Mouse (Mus musculus): ENCODE data around the gene Cyp8b1. TPM values are rescaled to one million over a fixed set of nuclear protein-coding genes. Genes with fewer than 3 reads are reported as not detected.
A peak's percentile ranks its signal among the peaks of the same experiment; 100 is the strongest.

Gene Cyp8b1
- polyA plus RNA-seq, 1 experiment from 2014 or later = not detected

- H3K27ac ChIP-seq = no peak overlapping the region
- no peaks in the 10 kb centered on the region for H3K36me3 ChIP-seq
- ATAC-seq = no peak
- WGBS = 71% methylated on average over 6 of the region's 6 CpGs
- no peaks in the 10 kb centered on the region for H3K9me3 ChIP-seq
- no peak overlapping the region for H3K9ac ChIP-seq
- H3K27me3 ChIP-seq (replicated peaks) = no peaks in the 10 kb centered on the region
- no peak overlapping the region for H3K4me3 ChIP-seq (replicated peaks)
- H3K4me2 ChIP-seq (replicated peaks) = no peak overlapping the region
- H3K4me1 ChIP-seq (replicated peaks) = 0 out of 2 replicates have a peak, but pooled peaks cover 3% of the 10 kb centered on the region
Observed at GRCm38 (mm10) chr9:121899306-121899705, 16.8 kb downstream of the Cyp8b1 start.

DNA sequence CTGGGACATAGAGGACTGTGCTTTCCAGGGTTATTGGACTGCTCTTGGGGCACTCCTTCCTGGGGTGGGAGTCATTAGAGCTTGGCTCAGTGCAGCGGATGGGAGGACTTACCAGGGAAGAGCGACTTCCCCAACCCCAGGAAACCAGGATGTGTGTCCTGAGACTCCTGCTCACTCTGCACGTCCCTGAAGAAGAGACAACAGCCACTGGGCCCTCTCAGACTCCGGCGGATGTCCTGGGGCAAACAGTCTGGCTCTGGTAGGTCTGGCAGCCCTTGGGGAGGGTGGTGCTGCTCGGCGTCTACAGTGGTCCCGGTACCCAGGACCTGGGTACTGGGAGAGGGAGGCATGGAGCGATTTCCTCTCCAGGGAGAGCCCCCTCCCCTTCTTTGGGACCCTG is 17.9 kb downstream of the Cyp8b1 start, which contains the start of gene Ackr2:
Gene Ackr2 (plus strand): TSS at position 111 of the 400 bp plus-strand sequence.
- WGBS = 73% methylated on average over 9 of the region's 9 CpGs
- 0 out of 2 replicates have a peak, but pooled peaks cover 3% of the 10 kb centered on the region for H3K4me1 ChIP-seq (replicated peaks)
- H3K27me3 ChIP-seq (replicated peaks) = no peaks in the 10 kb centered on the region
- no peaks in the 10 kb centered on the region for H3K36me3 ChIP-seq
- no peak within 1 kb of the TSS for H3K9ac ChIP-seq
- H3K4me2 ChIP-seq (replicated peaks) = no peak within 1 kb of the TSS
- peak within 1 kb of the TSS; percentile 42; the same call in 1 of the 2 replicates for H3K27ac ChIP-seq
- no peaks in the 10 kb centered on the region for H3K9me3 ChIP-seq
- no peak for ATAC-seq
- H3K4me3 ChIP-seq (replicated peaks) = no peak within 1 kb of the TSS

DNA sequence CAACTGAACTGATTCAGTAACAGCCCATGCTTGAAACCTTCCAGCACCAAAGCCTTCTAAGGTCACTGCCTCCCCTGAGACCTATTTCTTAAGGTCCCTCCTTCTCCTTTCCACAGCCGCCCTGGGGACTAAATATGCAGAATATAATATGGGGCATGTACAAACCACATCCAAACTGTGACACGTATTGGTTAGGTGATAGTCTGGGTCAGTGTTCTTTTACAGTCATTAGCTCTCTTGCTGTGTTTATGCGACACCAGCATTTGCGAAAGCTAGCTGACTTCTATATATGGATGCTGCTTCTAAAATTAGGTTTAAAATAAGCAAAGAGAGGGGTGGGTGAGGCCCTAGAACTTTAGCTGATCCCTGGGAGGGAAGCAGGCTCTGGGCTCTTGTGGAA is 19.3 kb downstream of the Cyp8b1 start:
- H3K9me3 ChIP-seq = no peaks in the 10 kb centered on the region
- no peaks in the 10 kb centered on the region for H3K27me3 ChIP-seq (replicated peaks)
- 0 out of 2 replicates have a peak, but pooled peaks cover 3% of the 10 kb centered on the region for H3K4me1 ChIP-seq (replicated peaks)
- no peak overlapping the region for H3K9ac ChIP-seq
- H3K4me3 ChIP-seq (replicated peaks) = no peak overlapping the region
- H3K4me2 ChIP-seq (replicated peaks) = no peak overlapping the region
- H3K27ac ChIP-seq = peak overlapping the region; percentile 42; the same call in 1 of the 2 replicates
- peak; percentile 31 for ATAC-seq
- WGBS = 57% methylated on average over 4 of the region's 4 CpGs
- no peaks in the 10 kb centered on the region for H3K36me3 ChIP-seq

DNA sequence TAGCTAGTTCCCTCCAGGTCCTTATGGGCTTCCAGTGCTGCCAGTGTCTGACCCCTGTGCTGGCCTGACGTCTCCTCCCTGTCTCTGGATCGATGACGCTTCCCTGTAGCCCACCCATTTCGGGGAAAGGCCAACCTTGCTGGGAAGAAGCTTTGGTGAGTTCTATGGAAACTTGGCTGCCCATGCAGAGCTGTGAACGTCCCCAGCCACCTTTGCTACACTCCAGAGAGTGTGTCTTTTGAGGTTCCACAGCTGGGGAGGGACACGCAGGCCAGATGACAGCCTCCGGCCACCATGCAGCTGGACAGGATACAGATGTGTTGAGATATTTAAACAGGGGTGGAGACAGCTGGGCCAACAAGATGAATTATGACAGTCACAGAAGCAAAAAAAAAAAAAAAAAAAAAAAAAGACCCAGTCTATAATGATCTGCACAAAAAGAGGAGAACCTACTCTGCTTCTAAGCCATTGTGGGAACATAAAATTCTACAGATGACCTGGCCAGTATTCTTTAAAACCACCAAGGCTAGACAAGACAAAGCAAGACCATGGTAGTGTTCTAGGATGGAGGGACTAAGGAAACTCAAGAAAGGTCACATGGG is 20.6 kb downstream of the Cyp8b1 start:
- H3K4me1 ChIP-seq (replicated peaks) = peaks cover 9% of the 10 kb centered on the region; the same call in 1 of the 2 replicates
- H3K4me2 ChIP-seq (replicated peaks) = no peak overlapping the region
- ATAC-seq = no peak
- no peak overlapping the region for H3K27ac ChIP-seq
- H3K9me3 ChIP-seq = no peaks in the 10 kb centered on the region
- no peak overlapping the region for H3K9ac ChIP-seq
- H3K36me3 ChIP-seq = no peaks in the 10 kb centered on the region
- H3K27me3 ChIP-seq (replicated peaks) = no peaks in the 10 kb centered on the region
- H3K4me3 ChIP-seq (replicated peaks) = no peak overlapping the region
- 60% methylated on average over 7 of the region's 7 CpGs for WGBS

DNA sequence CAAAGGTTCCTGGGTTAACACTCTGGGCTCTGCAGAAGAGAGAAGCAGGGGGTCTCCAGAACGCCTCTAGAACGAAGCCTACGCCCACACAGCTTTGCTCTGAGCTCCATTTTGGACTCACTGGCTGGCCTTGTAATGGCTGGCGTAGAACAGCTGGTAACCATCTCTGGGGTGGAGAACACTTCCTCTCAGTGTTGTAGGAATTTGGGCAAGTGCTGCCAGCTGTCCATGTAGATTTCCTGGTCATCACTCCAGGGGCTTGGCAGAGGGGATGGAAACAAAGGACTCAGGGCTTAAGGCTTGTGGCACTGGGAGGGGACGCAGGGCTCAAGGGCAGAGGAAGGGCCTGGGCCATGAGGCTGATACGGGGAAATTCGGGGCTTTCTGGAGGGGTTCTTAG is 21.7 kb downstream of the Cyp8b1 start:
- Histone ChIP-seq H3K27me3 (replicated peaks) (no peaks in the 10 kb centered on the region), H3K36me3 (no peaks in the 10 kb centered on the region), H3K4me1 (replicated peaks) (peaks cover 13% of the 10 kb centered on the region; the same call in 1 of the 2 replicates), H3K9me3 (no peaks in the 10 kb centered on the region), H3K4me2 (replicated peaks) (no peak overlapping the region), H3K4me3 (replicated peaks) (no peak overlapping the region), H3K27ac (no peak overlapping the region), H3K9ac (no peak overlapping the region)
- WGBS = 82% methylated on average over 7 of the region's 7 CpGs
- no peak for ATAC-seq

GRCm38 (mm10) chr9:121892057-121892687 is 23.9 kb downstream of the Cyp8b1 start:
- Histone ChIP-seq H3K4me3 (replicated peaks) (no peak overlapping the region), H3K9me3 (no peaks in the 10 kb centered on the region), H3K4me2 (replicated peaks) (no peak overlapping the region), H3K36me3 (no peaks in the 10 kb centered on the region), H3K9ac (no peak overlapping the region), H3K27me3 (replicated peaks) (no peaks in the 10 kb centered on the region), H3K27ac (no peak overlapping the region), H3K4me1 (replicated peaks) (peaks cover 13% of the 10 kb centered on the region; the same call in 1 of the 2 replicates)
- no peak for ATAC-seq
- WGBS = 83% methylated on average over 12 of the region's 12 CpGs

DNA sequence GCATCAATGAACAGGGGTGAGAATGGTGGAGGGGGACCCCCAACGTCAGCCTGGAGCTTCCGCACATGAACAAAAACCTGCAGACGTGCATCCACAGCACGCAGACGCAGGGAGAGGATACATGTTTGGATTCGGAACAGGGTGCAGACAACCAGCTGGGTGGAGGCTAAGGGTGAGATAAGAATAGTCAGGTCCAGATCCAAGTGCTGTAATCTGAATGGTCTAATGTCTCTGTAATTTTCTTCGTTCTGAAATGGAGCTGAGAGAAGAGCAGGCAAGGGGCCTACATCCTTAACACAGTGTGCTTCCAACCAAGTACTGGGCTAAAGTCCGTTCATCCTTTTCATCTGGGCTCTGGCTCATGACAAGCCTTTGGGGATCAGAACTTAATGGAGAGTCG is 24.8 kb downstream of the Cyp8b1 start:
- no peak overlapping the region for H3K9ac ChIP-seq
- WGBS = 84% methylated on average over 9 of the region's 9 CpGs
- no peak overlapping the region for H3K27ac ChIP-seq
- H3K4me2 ChIP-seq (replicated peaks) = no peak overlapping the region
- no peak overlapping the region for H3K4me3 ChIP-seq (replicated peaks)
- peaks cover 13% of the 10 kb centered on the region; the same call in 1 of the 2 replicates for H3K4me1 ChIP-seq (replicated peaks)
- H3K27me3 ChIP-seq (replicated peaks) = no peaks in the 10 kb centered on the region
- no peaks in the 10 kb centered on the region for H3K9me3 ChIP-seq
- no peaks in the 10 kb centered on the region for H3K36me3 ChIP-seq
- no peak for ATAC-seq

DNA sequence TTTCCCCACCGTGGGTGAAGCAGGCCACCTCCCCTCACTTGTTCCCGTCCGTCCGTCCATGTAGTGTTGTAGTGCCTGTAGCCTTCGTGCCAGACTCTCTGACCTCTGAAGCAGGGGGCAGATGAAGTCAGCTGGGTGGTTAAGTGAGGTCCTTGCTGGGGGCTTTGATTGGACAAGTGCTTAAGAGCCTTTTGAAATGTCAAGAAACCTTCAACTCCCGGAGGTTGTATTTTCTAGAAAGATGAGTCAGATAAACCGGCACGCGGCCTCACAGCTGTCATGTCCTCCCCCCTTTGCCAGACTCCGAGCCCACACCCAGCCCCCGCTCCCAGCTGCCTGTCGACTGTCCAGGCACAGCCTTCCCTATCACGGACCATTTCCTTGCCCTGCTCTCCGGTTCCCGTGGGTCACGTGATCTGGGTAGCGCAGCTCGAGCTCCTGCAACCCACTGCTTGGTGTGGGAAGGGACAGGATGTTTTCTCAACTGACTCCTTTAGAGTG is 25.6 kb downstream of the Cyp8b1 start:
- peak overlapping the region; percentile 34 for H3K4me2 ChIP-seq (replicated peaks)
- no peak overlapping the region for H3K27ac ChIP-seq
- H3K9me3 ChIP-seq = no peaks in the 10 kb centered on the region
- peak; percentile 71 for ATAC-seq
- H3K36me3 ChIP-seq = no peaks in the 10 kb centered on the region
- 18% methylated on average over 18 of the region's 18 CpGs for WGBS
- no peak overlapping the region for H3K9ac ChIP-seq
- H3K4me1 ChIP-seq (replicated peaks) = peaks cover 13% of the 10 kb centered on the region; the same call in 1 of the 2 replicates
- no peaks in the 10 kb centered on the region for H3K27me3 ChIP-seq (replicated peaks)
- H3K4me3 ChIP-seq (replicated peaks) = no peak overlapping the region

DNA sequence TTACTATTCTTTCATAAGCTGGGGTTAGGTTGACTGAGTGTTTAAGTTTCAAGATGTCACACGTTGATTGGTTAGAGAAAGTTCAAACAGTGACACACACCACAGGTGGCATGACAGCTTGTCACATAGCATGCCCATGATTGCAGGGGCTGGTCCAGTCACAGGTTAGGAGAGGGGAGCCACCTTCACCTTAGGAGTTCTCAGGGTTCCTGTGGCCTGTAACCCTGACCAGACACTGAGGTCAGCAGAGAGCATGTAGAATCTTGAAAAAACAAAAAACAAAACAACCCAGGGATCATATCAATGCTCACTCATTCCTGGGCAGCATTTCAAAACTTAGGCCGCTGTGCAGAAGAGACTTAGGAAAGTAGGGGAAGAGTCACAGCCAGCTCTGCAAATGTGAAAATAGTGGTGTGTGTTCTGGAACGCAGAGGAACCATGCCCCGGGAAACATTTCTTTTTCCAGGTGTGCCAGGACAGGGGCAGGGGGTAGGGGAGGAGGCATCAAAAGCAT is 26.1 kb downstream of the Cyp8b1 start:
- Histone ChIP-seq H3K4me3 (replicated peaks) (no peak overlapping the region), H3K9me3 (no peaks in the 10 kb centered on the region), H3K9ac (no peak overlapping the region), H3K4me2 (replicated peaks) (peak overlapping the region; percentile 34; the same call in 1 of the 2 replicates), H3K27me3 (replicated peaks) (no peaks in the 10 kb centered on the region), H3K27ac (no peak overlapping the region), H3K36me3 (no peaks in the 10 kb centered on the region), H3K4me1 (replicated peaks) (peaks cover 9% of the 10 kb centered on the region; the same call in 1 of the 2 replicates)
- WGBS = 56% methylated on average over 4 of the region's 4 CpGs
- ATAC-seq = no peak

- Histone ChIP-seq H3K36me3 (no peaks in the 10 kb centered on the region), H3K27me3 (replicated peaks) (no peaks in the 10 kb centered on the region), H3K9ac (no peak overlapping the region), H3K27ac (no peak overlapping the region), H3K9me3 (no peaks in the 10 kb centered on the region), H3K4me2 (replicated peaks) (no peak overlapping the region), H3K4me3 (replicated peaks) (no peak overlapping the region), H3K4me1 (replicated peaks) (no peaks in the 10 kb centered on the region)
- WGBS = 34% methylated on average over 7 of the region's 7 CpGs
- ATAC-seq = no peak
Observed at GRCm38 (mm10) chr9:121882015-121882457, 34.1 kb downstream of the Cyp8b1 start.

DNA sequence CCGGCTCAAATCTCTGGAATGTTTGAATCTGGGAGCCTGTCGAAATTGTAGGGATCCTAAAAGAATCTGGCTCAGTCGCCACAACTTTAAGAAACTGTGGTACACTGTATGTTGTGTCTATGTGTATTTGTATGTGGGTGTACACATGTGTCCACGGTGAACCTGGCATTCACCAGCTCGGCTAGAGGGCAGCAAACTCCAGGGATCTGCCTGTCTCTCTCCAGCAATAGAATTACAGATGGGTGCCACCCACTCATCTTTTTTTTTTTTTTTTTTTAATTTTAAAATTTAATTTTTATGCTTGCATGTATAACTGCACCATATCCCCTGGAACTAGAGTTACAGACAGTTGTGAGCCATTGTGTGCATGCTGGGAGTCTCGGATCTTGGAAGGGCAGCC is 34.8 kb downstream of the Cyp8b1 start:
- no peak overlapping the region for H3K4me2 ChIP-seq (replicated peaks)

GRCm38 (mm10) chr9:121880840-121881239 is 35.3 kb downstream of the Cyp8b1 start:
- Histone ChIP-seq H3K4me2 (replicated peaks) (peak overlapping the region; percentile 28; the same call in 1 of the 2 replicates), H3K36me3 (no peaks in the 10 kb centered on the region), H3K27me3 (replicated peaks) (no peaks in the 10 kb centered on the region), H3K4me1 (replicated peaks) (no peaks in the 10 kb centered on the region), H3K9ac (no peak overlapping the region), H3K27ac (no peak overlapping the region), H3K9me3 (no peaks in the 10 kb centered on the region), H3K4me3 (replicated peaks) (no peak overlapping the region)
- no peak for ATAC-seq
- 18% methylated on average over 14 of the region's 14 CpGs for WGBS

More for the DNA sequence above, 34.8 kb downstream of the Cyp8b1 start:
- no peak overlapping the region for H3K27ac ChIP-seq
- H3K4me3 ChIP-seq (replicated peaks) = no peak overlapping the region
- 60% methylated on average over 6 of the region's 6 CpGs for WGBS
- no peaks in the 10 kb centered on the region for H3K36me3 ChIP-seq
- H3K9me3 ChIP-seq = no peaks in the 10 kb centered on the region
- no peak overlapping the region for H3K9ac ChIP-seq
- H3K4me1 ChIP-seq (replicated peaks) = no peaks in the 10 kb centered on the region
- ATAC-seq = no peak
- H3K27me3 ChIP-seq (replicated peaks) = no peaks in the 10 kb centered on the region

Measured in intestine, embryonic 15.5 days (tissue).